Mouse (Mus musculus): ENCODE measurements around the gene Sdccag8. TPM values are rescaled to one million over a fixed set of nuclear protein-coding genes. Genes with fewer than 3 reads are reported as not detected.

Sdccag8 gene
- polyA plus RNA-seq, 1 experiment from 2014 or later = 31.5 TPM

DNA sequence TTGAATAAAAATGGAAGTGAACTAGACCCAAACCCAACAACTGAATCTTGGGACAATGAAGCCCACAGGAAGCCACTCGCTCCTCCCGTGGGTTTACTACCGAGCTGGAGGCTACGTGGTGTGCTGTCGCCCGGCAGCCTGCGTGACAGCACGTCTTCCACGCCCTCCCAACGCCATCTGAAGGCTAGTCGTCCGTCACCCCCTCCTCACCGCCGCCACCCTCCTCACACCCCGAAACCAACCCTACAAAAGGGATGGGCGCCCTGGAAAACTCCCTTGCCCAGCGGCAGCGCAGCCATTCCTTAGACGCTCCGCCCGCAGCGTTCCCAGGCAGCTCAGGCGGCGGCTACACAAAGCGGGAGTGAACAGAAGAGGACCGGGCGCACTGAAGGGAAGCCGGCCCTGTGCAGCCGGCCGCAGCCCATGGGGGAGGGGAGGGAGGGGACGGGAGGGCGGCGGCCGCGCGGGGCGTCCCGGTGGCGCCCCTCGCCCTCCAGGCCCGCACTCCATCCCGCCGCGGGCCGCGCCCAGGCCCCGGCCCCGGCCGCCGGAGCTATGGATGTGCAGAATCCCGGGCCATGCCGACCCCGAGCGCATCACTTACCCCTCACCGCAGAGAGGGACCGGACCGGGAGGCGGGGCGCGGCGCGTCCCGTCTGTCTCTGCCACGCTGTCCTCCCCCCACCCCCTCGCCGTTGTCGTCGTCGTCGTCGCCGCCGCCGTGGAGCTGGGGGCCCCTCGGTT is 996 bp upstream of the Sdccag8 start:
- H3K4me3 ChIP-seq (ENCODE audit: low read depth, low read length) = peak overlapping the region; percentile 83
- H3K9me3 ChIP-seq (replicated peaks; ENCODE audit: control insufficient read depth, low read length) = no peaks in the 10 kb centered on the region
- ATAC-seq (peak; percentile 49), DNase-seq (ENCODE audit: low spot score) (peak; percentile 75)
- H3K9ac ChIP-seq (ENCODE audit: low read length) = peak overlapping the region; percentile 98
- peak overlapping the region; percentile 100 for H3K27ac ChIP-seq (ENCODE audit: low read depth, low read length)
- H3K4me2 ChIP-seq (ENCODE audit: low read length) = peak overlapping the region; percentile 81
- H3K36me3 ChIP-seq (ENCODE audit: control insufficient read depth, insufficient read depth, low read length) = no peaks in the 10 kb centered on the region
- no peaks in the 10 kb centered on the region for H3K27me3 ChIP-seq (replicated peaks; ENCODE audit: control insufficient read depth, insufficient read depth, low read length)
- peaks cover 21% of the 10 kb centered on the region for H3K4me1 ChIP-seq (ENCODE audit: control insufficient read depth, insufficient read depth, low read length)
- WGBS = under 1% methylated on average over 45 of the region's 75 CpGs

DNA sequence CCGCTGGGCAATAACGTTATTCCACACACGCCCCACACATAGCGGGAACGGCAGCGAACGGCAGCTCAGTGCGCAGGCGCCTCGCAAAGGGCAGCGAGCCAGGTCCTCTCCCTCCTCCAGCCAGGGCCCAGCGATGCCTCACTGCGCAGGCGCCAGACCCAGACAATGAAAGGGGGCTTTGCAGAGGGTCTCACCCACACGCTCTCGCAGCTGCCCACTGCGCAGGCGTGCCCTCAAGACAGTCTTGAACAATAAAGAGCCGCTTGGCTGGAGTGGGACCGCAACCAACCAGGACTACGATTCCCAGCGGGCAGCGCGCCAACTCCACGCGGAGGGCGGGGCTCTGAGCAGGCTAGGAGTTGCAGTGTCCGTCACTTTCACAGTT is 432 bp upstream of the Sdccag8 start, which contains the start of gene Cep170:
Gene Cep170, minus strand, starts transcription at position 32 of the 385 bp plus-strand sequence.
- Histone ChIP-seq H3K9me3 (replicated peaks; ENCODE audit: control insufficient read depth, low read length) (no peaks in the 10 kb centered on the region), H3K27me3 (replicated peaks; ENCODE audit: control insufficient read depth, insufficient read depth, low read length) (no peaks in the 10 kb centered on the region), H3K9ac (ENCODE audit: low read length) (peak within 1 kb of the TSS; percentile 98), H3K4me2 (ENCODE audit: low read length) (peak within 1 kb of the TSS; percentile 81), H3K4me1 (ENCODE audit: control insufficient read depth, insufficient read depth, low read length) (peaks cover 17% of the 10 kb centered on the region), H3K36me3 (ENCODE audit: control insufficient read depth, insufficient read depth, low read length) (no peaks in the 10 kb centered on the region), H3K27ac (ENCODE audit: low read depth, low read length) (peak within 1 kb of the TSS; percentile 100), H3K4me3 (ENCODE audit: low read depth, low read length) (peak within 1 kb of the TSS; percentile 83)
- peak; percentile 100 for DNase-seq (ENCODE audit: low spot score)
- WGBS = under 1% methylated on average over 28 of the region's 28 CpGs
- ATAC-seq = peak; percentile 95

DNA sequence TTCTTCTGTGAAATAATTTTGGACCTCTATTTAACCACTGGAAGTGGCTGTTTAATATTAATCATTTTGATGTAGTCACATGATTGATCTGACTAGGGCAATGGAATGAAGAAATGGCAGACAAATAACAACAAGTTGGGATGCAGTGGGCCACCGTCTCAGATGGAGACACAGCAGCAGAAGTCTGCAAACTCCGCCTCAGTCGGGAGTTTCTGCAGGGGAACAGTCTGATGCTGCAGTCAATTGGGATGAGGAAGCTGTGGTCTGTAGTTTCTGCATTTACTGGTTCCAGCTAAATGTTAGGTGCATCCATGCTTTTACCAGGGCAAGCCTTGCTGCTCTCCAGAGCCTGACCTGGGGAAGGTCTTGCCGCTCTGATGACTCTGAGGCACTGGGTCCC is 2.3 kb downstream of the Sdccag8 start:
- DNase-seq (ENCODE audit: low spot score) (no peak), ATAC-seq (no peak)
- Histone ChIP-seq H3K4me2 (ENCODE audit: low read length) (no peak overlapping the region), H3K9me3 (replicated peaks; ENCODE audit: control insufficient read depth, low read length) (no peaks in the 10 kb centered on the region), H3K9ac (ENCODE audit: low read length) (no peak overlapping the region), H3K4me3 (ENCODE audit: low read depth, low read length) (no peak overlapping the region), H3K27me3 (replicated peaks; ENCODE audit: control insufficient read depth, insufficient read depth, low read length) (no peaks in the 10 kb centered on the region), H3K4me1 (ENCODE audit: control insufficient read depth, insufficient read depth, low read length) (peaks cover 7% of the 10 kb centered on the region; the same call in 1 of the 2 replicates), H3K36me3 (ENCODE audit: control insufficient read depth, insufficient read depth, low read length) (no peaks in the 10 kb centered on the region), H3K27ac (ENCODE audit: low read depth, low read length) (no peak overlapping the region)
- WGBS = 91% methylated on average over 4 of the region's 4 CpGs

DNA sequence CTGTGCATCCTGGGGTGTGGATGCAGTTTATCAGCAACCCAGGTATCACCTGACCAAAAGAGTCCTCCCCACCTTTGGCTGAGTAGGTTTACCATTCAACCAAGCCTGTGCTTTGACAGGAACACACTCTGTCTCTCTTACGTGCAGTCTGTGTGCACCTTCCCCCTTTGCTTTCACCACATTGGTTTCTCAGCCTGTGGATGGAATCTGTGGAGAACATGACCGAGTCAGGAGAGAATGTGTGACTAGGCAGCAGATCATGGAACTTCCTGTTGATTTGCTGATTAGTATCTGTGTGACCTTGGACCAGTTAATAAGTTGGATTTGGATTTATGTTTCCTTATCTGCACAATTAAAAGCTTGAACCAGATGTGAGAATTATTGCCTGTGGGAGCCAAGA is 3.7 kb downstream of the Sdccag8 start:
- Histone ChIP-seq H3K9me3 (replicated peaks; ENCODE audit: control insufficient read depth, low read length) (no peaks in the 10 kb centered on the region), H3K9ac (ENCODE audit: low read length) (no peak overlapping the region), H3K4me3 (ENCODE audit: low read depth, low read length) (no peak overlapping the region), H3K27ac (ENCODE audit: low read depth, low read length) (no peak overlapping the region), H3K4me2 (ENCODE audit: low read length) (no peak overlapping the region), H3K27me3 (replicated peaks; ENCODE audit: control insufficient read depth, insufficient read depth, low read length) (no peaks in the 10 kb centered on the region), H3K36me3 (ENCODE audit: control insufficient read depth, insufficient read depth, low read length) (no peaks in the 10 kb centered on the region), H3K4me1 (ENCODE audit: control insufficient read depth, insufficient read depth, low read length) (peaks cover 2% of the 10 kb centered on the region; the same call in 1 of the 2 replicates)
- WGBS = 90% methylated on average over 2 of the region's 2 CpGs
- DNase-seq (ENCODE audit: low spot score) (no peak), ATAC-seq (no peak)

DNA sequence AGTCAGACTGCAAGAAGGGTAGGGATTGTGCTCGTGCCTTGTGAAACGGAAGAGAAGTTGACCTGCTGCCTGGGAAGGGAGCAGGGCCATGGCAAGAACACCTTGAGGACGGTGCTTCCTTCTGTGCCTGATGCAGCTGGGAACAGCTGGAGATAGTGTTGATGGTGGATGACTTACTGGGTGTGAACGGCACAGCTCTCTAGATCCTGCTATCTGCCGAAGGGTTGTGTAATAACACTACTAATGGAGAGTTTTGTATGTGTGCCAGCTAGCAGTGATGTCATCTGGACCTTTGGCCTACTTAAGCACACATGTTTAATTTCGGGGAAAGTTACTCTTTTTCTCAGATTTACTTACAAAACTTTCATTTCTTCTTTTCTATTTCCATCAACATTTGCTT is 4.3 kb downstream of the Sdccag8 start:
- DNase-seq (ENCODE audit: low spot score) (no peak), ATAC-seq (no peak)
- Histone ChIP-seq H3K9ac (ENCODE audit: low read length) (no peak overlapping the region), H3K4me2 (ENCODE audit: low read length) (no peak overlapping the region), H3K9me3 (replicated peaks; ENCODE audit: control insufficient read depth, low read length) (no peaks in the 10 kb centered on the region), H3K4me1 (ENCODE audit: control insufficient read depth, insufficient read depth, low read length) (peaks cover 2% of the 10 kb centered on the region; the same call in 1 of the 2 replicates), H3K4me3 (ENCODE audit: low read depth, low read length) (no peak overlapping the region), H3K27ac (ENCODE audit: low read depth, low read length) (no peak overlapping the region), H3K36me3 (ENCODE audit: control insufficient read depth, insufficient read depth, low read length) (no peaks in the 10 kb centered on the region), H3K27me3 (replicated peaks; ENCODE audit: control insufficient read depth, insufficient read depth, low read length) (no peaks in the 10 kb centered on the region)
- 79% methylated on average over 6 of the region's 6 CpGs for WGBS

DNA sequence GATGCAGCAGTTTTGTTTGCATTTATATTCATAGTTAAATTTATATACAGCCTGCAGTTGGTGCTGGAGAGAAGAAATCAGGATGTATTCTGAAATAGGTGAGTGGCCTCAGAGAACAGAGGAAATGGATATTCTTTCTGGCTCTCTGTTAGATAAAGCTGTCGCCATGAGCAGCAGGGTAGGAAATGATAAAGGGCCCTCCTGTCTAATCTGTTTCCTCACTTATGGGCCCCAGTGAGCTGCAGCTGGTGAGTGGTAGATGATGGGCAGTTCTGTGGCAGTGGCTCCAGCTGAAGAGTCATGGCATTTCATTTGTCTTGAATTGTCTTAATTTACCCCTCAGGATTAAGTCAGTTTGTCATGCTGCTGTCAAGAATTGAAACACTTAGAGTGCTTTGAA is 7.5 kb downstream of the Sdccag8 start:
- H3K36me3 ChIP-seq (ENCODE audit: control insufficient read depth, insufficient read depth, low read length) = no peaks in the 10 kb centered on the region
- no peak overlapping the region for H3K27ac ChIP-seq (ENCODE audit: low read depth, low read length)
- no peaks in the 10 kb centered on the region for H3K27me3 ChIP-seq (replicated peaks; ENCODE audit: control insufficient read depth, insufficient read depth, low read length)
- ATAC-seq (no peak), DNase-seq (ENCODE audit: low spot score) (no peak)
- no peaks in the 10 kb centered on the region for H3K9me3 ChIP-seq (replicated peaks; ENCODE audit: control insufficient read depth, low read length)
- 47% methylated on average over 1 of the region's 1 CpGs for WGBS
- H3K4me3 ChIP-seq (ENCODE audit: low read depth, low read length) = no peak overlapping the region
- H3K4me2 ChIP-seq (ENCODE audit: low read length) = no peak overlapping the region
- H3K4me1 ChIP-seq (ENCODE audit: control insufficient read depth, insufficient read depth, low read length) = no peaks in the 10 kb centered on the region
- no peak overlapping the region for H3K9ac ChIP-seq (ENCODE audit: low read length)

DNA sequence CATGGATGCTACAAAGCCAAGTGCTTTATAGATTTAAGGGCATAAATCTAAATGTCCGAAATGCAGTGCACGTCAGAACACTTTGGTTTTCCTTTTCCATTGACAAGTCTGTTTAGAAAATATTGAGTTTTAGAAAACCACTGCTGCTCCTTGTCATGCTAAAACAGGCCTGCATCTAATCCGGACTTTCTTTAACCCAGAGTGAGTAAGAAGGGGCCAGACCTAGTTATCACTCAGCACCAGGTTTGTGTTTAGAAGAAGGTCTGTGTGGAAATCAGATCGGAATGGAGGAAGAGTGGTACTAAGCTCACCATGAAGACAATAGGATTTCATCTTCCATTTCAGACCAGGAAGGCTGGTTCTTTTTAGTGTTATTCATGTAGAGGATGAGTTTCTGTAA is 8.5 kb downstream of the Sdccag8 start:
- no peaks in the 10 kb centered on the region for H3K27me3 ChIP-seq (replicated peaks; ENCODE audit: control insufficient read depth, insufficient read depth, low read length)
- no peak for DNase-seq (ENCODE audit: low spot score)
- ATAC-seq = no peak
- H3K9me3 ChIP-seq (replicated peaks; ENCODE audit: control insufficient read depth, low read length) = no peaks in the 10 kb centered on the region
- H3K4me3 ChIP-seq (ENCODE audit: low read depth, low read length) = no peak overlapping the region
- no peaks in the 10 kb centered on the region for H3K4me1 ChIP-seq (ENCODE audit: control insufficient read depth, insufficient read depth, low read length)
- no peak overlapping the region for H3K9ac ChIP-seq (ENCODE audit: low read length)
- H3K36me3 ChIP-seq (ENCODE audit: control insufficient read depth, insufficient read depth, low read length) = no peaks in the 10 kb centered on the region
- H3K27ac ChIP-seq (ENCODE audit: low read depth, low read length) = no peak overlapping the region
- WGBS = 93% methylated on average over 4 of the region's 4 CpGs
- H3K4me2 ChIP-seq (ENCODE audit: low read length) = no peak overlapping the region

DNA sequence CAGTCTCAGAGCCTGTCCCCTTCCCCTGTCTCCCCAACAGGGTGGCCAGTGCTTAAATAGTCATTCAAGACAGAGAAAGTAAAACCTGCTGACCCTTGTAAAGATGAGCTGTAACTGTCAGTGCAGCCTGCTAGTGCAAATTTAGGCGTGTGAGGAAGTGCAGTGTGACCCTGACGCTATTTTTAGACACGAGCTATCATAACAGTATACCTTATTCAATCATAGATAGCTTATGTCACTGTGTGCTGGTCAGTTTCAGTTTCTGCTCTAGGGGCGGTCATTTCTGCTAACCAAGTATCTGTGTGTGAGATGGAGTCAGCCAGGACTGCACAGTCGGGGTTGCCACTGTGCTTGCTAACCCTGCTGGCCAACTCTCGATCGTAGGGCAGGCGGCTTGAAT is 9.4 kb downstream of the Sdccag8 start:
- Histone ChIP-seq H3K27me3 (replicated peaks; ENCODE audit: control insufficient read depth, insufficient read depth, low read length) (no peaks in the 10 kb centered on the region), H3K9ac (ENCODE audit: low read length) (no peak overlapping the region), H3K4me2 (ENCODE audit: low read length) (no peak overlapping the region), H3K36me3 (ENCODE audit: control insufficient read depth, insufficient read depth, low read length) (0 out of 2 replicates have a peak, but pooled peaks cover 2% of the 10 kb centered on the region), H3K4me1 (ENCODE audit: control insufficient read depth, insufficient read depth, low read length) (no peaks in the 10 kb centered on the region), H3K27ac (ENCODE audit: low read depth, low read length) (no peak overlapping the region), H3K4me3 (ENCODE audit: low read depth, low read length) (no peak overlapping the region), H3K9me3 (replicated peaks; ENCODE audit: control insufficient read depth, low read length) (no peaks in the 10 kb centered on the region)
- ATAC-seq = no peak
- 90% methylated on average over 8 of the region's 8 CpGs for WGBS
- no peak for DNase-seq (ENCODE audit: low spot score)

DNA sequence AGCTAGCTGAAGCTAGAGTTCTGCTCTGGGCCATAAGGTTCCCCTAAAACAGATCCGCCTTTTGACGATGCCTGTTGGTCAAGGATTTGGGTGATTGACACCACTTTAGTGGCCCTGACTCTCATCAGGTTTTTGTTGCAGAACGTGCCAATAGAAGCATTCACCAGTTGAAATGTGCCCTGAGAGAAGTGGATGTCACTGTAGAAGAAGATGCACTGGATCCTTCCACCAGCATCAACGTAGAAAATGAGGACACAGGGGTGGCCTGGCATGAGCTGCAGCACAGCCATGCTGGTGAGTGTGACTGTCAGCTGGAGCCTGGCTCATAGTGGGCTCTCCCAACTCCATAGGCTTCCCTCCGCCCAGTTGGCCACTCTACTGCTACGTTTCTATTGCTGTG is 10.2 kb downstream of the Sdccag8 start:
- Histone ChIP-seq H3K36me3 (ENCODE audit: control insufficient read depth, insufficient read depth, low read length) (0 out of 2 replicates have a peak, but pooled peaks cover 2% of the 10 kb centered on the region), H3K9me3 (replicated peaks; ENCODE audit: control insufficient read depth, low read length) (no peaks in the 10 kb centered on the region), H3K9ac (ENCODE audit: low read length) (no peak overlapping the region), H3K4me3 (ENCODE audit: low read depth, low read length) (no peak overlapping the region), H3K4me2 (ENCODE audit: low read length) (no peak overlapping the region), H3K27me3 (replicated peaks; ENCODE audit: control insufficient read depth, insufficient read depth, low read length) (no peaks in the 10 kb centered on the region), H3K27ac (ENCODE audit: low read depth, low read length) (no peak overlapping the region), H3K4me1 (ENCODE audit: control insufficient read depth, insufficient read depth, low read length) (no peaks in the 10 kb centered on the region)
- no peak for ATAC-seq
- no peak for DNase-seq (ENCODE audit: low spot score)
- WGBS = 81% methylated on average over 6 of the region's 6 CpGs

Data from forebrain, embryonic 14.5 days (tissue).